Mouse (Mus musculus) layer of hippocampus, postnatal 10 days (tissue): Measurements from ENCODE around the gene Cebpg. TPM values are rescaled to one million over a fixed set of nuclear protein-coding genes. Genes with fewer than 3 reads are reported as not detected.

ENCODE experiments used
- DNase-seq, 2 experiments: peaks; one replicate each; pipeline ENCODE4 v3.0.0; 2021; ENCODE audit warnings: low spot score in 2 of 2
- microRNA-seq, 2 experiments: library from miRNA; unstranded; fragments of <30 nt; microRNA quantifications; one replicate each; pipeline ENCODE4 v1.2.0; 2021
- total RNA-seq, 2 experiments: library from RNA; stranded (reverse); gene quantifications; 2 replicates each; pipeline ENCODE4 v1.2.3; 2021

Gene Cebpg
- total RNA-seq, 2 experiments from 2014 or later, result 25.5 to 27.1 TPM

DNA sequence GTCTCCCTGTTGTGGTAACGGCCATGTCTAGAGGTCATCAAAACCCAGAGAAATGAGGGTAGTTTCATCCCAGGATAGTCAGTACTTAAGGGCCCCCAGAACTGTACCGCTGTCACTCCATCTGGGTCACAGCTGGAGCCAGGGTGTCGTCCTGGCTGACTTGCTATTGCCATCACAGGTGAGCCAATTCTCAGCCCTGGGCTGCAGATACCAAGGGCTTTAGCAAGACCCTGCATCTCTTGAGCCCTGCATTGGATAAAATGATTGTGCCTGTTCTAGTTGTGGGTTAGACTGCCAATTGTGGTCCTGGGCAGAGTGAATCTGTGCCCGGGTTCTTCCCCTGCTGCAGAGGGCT is 30.1 kb downstream of the Cebpg start:
- no peak for DNase-seq

DNA sequence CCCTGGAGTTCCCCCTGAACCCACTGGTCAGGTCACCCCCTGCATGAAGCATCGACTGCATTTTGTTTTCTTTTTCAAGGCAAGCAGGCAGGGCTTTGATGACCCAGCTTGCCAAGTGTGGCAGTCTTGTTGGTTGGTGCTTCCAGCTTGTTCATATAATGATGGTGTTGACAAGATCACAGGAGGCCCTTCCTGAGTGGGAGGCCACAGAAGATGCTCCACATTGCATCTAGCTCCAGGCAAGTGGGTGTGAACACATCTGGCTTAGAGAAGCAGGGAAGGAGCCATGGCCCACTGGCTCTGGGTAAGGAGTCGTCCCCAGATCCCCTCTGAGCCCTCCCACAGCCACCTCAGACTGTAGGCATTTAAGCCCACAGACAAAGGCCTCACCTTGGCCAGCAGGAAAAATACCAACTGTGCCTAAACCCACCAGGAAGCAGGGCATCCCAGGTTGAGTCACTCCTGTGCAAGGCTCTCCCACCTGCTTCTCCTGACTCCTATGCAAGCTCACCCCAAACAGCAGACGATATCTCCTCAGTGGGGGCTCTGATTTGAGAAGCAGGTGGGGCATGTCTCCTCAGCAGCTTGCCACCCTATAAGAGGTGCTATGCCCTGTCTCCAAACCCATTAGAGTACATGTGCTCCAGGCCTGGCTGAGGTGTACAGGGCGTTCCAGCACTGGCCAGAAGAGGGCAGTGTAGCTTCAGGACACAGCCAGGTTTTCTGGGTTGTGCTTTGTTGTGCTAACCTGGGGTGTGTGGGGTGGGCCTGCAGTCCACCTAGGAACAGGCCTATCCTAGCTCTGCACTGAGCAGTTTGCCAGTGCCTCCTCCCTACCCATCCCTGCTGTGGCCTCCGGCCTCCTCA is 30.7 kb downstream of the Cebpg start:
- DNase-seq, result peak; percentile 87 to 89

DNA sequence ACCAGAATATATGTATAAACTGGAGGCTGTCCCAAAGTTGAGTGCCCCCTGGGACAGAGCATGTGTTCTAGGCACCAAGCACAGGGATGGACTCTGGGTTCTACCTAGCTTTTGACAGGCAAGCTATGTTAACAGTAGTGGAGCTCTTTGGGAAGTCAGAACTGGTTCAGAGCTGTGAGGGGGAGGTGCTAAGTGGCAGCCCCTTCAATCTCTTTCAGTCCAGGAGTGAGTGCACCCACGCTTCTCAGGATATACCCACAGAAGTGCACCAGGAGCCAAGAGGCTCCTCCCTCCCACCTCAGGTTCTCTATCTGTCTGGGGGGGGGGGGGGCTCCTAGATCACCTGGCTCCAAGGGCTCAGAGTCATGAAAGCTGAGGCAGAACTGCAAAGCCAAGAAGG is 31.9 kb downstream of the Cebpg start:
- DNase-seq, result no peak

DNA sequence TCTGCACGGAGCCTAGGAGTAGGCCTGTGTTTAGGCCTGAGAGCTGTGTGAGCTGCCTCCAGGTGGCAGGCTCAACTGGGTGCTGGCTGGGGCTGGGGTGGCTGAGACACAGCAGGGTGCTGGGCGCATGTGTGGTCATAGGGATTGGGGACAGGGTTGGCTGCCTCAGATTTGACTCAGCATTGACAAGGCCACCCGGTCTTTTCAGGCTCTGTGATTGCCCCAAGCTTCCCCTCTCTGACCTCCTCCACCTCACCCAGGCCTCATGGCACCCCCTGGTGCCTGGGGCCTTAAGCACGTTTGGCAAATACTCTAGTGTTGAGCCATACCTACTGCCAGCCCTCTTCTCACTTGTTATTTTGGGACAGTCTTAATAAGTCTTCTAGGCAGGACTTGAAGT is 33.1 kb downstream of the Cebpg start:
- DNase-seq, result no peak

DNA sequence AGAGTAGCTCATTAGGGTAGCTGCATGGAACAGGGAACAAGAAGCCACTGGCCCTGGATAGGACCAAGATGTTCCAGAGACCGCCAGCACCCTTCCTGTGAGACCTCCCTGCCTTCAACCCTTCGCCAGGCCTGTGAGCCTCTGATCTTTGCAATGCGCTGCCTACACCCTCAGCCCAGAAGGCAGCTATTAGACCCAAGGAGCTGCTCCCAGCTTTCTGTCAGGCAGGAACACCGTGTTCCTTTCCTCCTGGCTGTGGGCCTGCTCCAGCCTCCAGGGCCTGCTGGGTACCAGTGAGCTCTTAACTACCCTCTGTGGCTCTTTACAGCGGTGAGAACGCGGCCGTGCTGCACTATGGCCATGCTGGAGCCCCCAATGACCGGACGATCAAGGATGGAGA is 35.0 kb downstream of the Cebpg start:
- DNase-seq, result no peak

DNA sequence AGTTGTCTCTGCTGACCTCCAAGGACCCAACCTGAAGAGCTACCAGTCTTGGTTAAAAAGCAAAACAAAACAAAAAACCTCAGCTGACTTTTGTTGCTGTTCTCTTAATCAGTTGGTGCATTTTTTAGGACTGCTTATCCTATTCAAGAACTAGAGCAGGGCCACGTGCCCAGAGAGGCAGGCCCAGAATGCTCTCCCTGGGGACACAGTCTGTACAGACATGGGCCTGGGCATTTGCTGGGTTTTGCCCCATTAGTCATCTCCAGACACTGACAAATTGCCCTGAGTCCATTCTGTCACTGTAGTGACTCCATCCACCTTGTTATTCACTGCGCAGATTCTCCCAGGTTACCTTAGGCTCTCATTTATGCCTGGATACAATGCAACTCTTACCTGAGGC is 41.1 kb downstream of the Cebpg start:
- DNase-seq, result no peak

DNA sequence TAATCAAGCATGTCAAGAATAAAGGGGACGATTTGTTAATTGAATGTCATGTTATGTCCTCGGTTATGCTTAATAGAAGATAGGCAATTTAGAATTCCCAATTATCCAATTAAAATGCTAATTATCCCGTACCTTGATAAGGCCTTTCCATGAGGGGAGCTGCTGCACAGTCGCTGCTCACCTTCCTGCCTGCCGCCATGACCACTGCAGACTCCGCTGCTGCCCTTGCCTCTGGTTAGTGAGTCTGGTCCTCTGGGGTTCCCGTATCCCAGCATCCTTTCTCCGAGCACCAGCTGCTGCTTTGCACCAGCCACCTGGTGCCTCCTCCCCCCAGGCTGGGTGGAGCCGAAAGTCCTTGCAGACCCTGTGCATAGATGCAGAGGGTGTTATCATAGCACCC is 43.1 kb downstream of the Cebpg start:
- DNase-seq, result no peak

DNA sequence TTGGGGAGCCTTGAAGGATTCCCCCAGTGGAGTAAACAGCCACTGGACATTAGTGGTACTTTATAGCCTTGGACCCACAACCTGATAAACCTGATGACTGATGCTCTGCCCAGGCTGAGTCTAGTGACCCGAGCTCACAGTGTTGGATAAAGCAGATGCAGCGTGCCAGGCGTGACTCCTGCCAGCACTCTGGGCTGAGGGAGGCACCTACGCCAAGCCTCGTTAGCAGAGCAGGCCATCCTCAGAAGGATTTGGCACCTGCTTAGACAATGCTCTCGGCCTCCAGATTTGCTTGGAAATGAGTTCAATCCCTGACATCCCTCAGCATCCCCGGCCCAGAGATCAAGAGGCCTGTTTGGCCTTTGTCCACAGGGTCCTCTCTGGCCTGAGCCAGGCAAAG is 49.7 kb downstream of the Cebpg start:
- DNase-seq, result no peak

DNA sequence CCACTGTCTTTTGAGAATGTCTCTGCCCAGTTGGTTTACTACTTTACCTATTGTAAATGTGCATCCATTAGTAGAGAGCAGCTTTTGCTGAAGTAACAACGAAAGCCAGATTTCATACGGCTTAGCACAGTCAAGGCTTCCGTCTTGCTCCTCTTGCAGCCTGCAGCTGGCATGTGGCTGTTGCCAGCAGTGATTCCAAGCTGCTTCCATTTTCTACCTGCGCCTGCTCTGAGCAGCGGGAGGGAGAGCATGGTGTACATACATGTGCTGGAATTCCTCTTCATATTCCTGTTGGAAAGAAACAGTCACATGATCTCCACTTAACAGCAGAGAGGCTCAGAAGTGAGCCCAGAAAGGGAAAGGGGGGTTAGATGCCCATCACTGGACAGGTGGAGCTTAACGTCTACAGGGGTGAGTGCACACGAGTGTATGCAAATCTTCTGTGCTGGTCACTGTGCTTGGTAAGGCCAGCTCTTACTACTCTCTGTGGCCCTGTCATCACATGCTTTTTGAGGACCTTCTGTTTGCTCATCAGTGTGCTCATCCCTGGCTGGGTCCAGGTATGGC is 53.1 kb downstream of the Cebpg start:
- DNase-seq, result no peak

DNA sequence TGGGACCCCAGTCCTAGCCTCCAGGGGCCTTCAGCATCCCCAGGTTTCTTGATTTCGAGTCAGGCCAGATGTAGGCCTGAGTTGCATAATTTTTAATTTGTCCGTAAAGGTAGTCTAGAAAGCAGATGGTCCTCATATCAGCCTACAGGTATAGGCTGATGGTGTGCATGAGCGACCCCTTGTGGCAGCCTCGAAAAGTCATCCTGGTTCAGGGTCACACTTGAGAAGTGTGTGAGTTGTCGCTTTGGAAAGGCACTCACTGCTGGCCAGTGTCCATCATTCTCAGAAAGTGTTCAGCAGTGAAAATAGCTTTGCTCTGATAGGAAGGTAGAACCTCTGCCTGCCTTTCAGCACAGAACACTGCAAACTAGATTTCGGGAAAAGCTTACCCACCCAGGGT is 55.5 kb downstream of the Cebpg start:
- DNase-seq, result peak; percentile 56 to 57

Small RNA genes within 50 kb of the gene (microRNA-seq; reads per million reads assigned to microRNA genes)
- gene Gm25033, result 0 reads per million in 2 experiments

Other genes starting within 250 kb of the Cebpg start
- gene Chst8, start 243.9 kb downstream of the Cebpg start, total RNA-seq, result 10 to 100 TPM; 24.0 to 34.8 TPM
- gene Pepd, start 144.2 kb downstream of the Cebpg start, total RNA-seq, result 10 to 100 TPM; 37.4 to 40.0 TPM
- 10 to 100 TPM in 1 of 2 experiments, 1 to 10 TPM in 1; 8.8 to 10.1 TPM for gene Cebpa, start 62.7 kb upstream of the Cebpg start, total RNA-seq
- gene Slc7a10, start 129.8 kb upstream of the Cebpg start, total RNA-seq, result 10 to 100 TPM; 55.3 to 55.5 TPM
- 10 to 100 TPM; 80.4 to 83.8 TPM for gene Lrp3, start 158.9 kb upstream of the Cebpg start, total RNA-seq